Mouse (Mus musculus) kidney, postnatal 25 days (tissue): ENCODE results near the gene Sash1.

Source experiments
- DNase-seq, 2 experiments: peaks; one replicate each; pipeline ENCODE4 v3.0.0; 2021; ENCODE audit warnings: mixed read lengths in 2 of 2

The Sash1 gene

DNA sequence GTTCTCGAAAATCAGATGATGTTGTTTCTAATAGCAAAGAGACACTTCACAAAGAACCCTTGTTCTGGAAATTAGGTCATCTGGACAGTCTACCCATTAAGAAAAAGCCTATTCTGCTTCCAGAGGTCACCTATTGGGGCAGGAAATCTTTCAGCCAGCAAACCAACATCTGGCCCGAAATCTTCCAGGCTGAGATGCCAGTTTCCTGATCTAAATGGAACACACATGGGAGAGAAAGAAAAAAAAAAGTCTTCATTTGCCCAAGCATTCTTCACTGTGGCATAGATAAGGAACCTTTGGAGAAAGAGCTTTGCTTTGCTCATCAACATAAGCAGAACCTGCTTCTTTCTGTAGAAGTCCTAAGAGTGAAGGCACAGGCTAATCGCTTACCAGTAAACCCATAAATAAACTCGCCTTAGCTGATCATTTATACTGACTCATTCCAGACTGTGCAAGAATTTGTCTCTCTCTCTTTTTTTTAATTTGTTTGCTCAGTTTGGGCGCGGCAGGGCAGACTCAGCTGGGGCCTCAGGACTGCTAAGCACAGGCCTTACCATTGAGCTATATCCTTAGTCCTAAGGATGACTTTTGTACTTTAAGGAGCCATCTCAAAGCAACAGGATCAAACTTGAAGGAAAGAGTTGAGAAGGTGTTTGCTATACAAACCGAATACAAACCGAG lies 13.1 kb upstream of the Sash1 start:
- DNase-seq: no peak

DNA sequence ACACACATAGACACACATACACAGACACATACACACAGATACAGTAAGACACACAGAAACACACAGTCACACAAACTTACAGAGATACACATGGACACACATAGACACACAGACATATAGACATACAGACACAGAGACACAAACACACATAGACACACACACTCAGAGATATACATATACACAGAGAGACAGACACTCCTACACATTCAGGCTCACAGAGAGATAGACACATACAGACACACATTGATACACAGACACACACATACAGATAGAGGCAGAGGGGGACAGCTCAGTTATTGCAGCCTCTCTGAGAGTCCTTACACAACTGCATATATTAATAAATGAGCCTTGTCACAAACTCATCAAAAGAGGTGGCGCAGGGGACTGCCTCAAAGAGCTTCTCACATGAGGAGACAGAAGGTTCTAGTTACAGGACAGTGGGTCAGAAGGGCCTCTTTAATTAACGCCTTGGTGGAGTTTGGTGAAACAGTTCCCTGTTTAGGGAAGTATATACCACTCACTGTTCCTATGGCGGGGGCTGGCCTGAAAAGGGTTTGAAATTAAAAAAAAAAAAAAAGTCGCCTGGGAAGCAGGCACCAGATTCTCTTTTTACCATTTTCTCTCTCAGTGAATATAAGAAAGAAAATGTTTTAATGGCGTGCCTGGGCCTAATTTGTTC lies 12.4 kb upstream of the Sash1 start:
- DNase-seq: no peak

DNA sequence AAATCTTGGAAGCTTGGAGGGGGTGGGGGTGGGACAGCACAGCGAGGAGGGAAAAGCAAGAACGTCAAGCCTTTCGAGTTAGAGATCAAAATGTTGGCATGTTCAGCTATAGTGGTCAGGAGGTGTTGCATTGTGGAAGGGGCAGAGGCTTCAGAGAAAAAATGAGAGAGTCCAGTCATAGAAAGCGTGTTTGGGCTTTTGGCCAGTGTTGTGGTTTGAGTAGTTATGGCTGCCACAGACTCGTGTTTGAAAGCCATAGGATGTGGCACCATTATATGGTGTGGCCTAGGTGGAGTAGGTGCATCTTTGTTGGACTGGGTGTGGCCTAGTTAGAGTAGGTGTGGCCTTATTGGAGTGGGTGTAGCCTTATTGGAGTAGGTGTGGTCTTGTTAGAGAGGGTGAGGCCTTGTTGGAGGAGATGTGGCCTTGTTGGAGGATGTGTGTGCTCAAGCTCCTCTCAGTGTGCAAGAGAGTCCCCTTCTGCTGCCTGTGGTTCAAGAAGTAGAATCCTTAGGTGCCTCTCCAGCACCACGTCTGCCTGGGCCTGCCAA lies 9.2 kb upstream of the Sash1 start:
- no peak for DNase-seq

DNA sequence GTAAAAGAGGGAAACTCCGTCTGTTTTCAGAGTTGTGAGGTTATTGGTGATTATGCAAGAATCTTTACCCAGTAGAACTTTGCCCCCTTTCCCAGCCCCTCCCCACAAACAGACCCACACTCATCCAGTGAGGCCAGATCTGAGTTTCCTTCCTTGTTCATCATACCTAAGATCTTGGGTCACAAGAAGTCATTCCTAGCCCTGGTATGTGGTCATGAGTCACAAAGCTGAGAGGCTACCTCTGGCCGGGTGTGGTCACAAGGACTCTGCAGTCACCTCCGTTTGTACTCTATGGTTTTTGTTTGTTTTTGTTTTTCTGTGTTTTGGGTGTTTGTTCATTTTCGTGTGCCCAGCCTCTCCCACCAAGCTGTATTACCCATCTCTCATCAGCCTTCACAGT lies 4.6 kb upstream of the Sash1 start:
- no peak for DNase-seq

DNA sequence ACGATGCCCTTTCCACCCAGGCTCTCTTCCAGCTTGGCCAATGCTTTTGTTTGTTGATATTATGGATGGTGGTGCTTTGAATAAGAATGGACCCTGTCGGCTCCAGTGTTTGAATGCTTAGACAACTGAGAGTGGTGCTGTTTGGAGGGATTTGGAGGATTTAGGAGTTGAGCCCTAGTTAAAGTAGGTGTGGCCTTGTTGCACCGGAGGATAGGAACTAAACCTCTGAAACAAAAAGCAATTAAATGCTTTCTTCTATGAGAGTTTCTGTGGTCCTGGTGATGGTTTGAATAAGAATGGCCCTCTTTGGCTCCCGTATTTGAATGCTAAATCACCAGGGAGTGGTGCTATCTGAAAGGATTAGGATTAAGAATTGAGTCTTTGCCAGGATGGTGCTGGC lies 3.5 kb upstream of the Sash1 start:
- no peak for DNase-seq

DNA sequence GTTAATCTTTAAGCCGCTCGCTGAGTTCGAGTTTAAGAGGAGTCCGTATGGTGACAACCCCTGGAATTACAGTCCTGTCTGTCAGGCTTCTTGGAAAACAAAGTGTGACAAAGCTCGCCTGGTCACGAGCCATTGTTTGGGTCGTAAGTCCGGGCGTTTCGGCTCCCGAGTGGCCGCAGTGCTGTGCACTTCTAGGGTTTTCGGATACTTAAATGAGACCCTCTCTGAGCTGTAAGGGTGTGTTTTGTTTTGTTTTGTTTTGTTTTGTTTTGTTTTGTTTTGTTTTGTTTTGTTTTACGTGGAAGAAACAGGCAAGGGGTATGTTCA lies 621 bp upstream of the Sash1 start:
- DNase-seq: no peak

DNA sequence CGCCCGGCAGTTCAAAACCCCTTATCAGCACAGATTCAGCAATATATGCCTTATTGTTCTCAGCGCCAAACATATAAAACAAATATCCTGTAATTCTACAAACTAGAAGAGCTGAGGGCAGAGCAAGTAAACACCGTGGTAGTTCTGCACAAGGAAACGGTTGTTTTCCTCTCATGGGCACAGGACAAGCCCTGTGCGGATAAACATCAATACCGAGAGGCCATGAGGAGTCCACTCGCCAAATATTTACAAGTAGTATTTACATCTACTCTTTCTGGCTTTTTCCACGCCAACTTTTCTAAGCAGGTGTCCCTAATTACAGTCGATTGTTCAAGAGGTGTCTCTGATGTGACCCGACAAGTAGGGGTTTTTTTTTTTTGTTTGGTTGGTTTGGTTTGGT lies 669 bp downstream of the Sash1 start:
- DNase-seq: no peak

DNA sequence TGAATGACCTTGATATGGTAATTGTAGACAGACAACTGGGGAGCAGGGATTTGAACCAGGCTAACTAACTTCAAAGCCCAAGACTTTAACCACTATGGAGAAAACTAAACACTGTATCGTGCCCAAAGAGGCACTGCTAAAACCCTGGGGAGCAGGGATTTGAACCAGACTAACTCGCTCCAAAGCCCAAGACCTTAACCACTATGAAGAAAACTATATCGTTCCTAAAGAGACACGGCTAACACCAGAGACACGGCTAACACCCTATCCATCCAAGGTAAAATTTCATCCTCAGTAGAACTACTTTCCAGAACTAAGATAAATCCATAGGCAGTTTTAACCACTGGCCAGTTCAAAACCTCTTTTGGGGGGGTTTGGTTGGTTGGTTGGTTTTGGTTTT lies 1.3 kb downstream of the Sash1 start:
- DNase-seq: no peak

DNA sequence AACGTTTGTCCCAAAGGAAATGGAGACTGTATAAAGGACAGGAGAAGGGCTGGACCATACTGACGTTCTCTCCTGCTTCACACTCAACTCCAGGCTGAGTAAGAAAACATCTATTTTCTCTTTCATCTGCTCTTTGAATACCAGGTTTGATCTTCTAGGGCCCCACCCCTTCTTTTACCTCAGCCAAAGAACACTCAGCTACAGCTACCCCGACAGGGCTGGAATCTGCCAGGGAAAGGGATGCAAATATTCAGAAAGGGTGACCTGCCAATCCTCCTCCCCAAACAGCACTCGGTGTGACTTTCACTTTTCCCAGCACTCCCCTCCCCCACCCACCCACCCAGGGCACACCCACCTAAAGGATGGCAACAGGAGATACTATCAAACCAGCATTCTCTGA lies 2.2 kb downstream of the Sash1 start:
- DNase-seq: no peak

DNA sequence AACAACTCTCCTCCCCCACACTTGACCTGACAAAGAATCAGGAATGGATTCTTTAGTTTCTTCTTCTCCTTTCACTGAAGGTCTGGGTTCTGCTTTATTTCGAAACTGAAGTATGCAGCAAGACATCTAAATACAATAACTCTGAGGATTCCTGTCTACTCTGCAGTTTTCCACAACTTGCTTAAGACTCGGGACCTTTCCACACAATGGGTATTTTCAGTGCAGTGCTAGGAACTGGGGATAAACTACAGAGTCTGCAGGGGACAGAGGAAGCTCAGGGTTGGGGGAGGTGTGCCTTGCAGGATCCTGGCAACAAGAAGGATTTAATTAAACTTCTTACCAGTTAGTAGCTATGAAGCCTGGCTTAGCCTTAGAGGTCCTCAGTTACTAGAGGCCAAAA lies 4.1 kb downstream of the Sash1 start:
- DNase-seq: no peak

DNA sequence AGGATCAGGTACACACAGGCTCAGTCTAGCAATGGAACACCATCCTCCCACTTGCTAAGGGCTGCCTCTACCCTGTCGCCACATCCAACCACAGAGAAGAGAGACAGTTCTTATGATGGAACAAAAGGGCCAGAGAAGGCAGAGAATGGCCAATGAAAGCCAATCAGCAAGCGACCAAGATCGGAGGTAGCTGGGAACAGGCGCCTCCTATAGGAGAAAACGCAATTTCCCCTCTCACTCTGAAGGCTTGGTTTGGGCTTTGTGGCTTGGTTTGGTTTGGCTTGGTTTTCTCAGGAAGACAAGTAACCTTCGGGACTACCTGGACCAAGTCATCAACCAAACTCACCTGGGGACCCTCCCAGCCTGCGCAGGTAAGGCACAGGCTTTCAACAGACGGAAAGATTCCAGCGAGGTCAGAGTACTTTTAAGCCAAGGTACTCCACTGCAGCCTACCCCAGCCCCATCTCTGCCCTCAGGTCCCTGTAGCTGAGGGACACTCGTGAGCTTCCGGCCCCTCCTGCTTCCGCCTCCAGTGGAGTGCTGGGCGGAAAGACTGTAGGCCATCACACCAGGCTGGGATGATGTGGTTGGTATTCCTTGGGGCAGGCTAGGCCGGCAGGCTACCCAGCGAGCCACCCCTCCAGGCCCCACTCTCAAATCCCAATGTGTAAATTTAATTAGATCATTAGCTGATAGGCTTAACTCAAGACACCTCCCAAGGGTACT lies 4.8 kb downstream of the Sash1 start:
- peak in 1 of 2 experiments; percentile 48 for DNase-seq

DNA sequence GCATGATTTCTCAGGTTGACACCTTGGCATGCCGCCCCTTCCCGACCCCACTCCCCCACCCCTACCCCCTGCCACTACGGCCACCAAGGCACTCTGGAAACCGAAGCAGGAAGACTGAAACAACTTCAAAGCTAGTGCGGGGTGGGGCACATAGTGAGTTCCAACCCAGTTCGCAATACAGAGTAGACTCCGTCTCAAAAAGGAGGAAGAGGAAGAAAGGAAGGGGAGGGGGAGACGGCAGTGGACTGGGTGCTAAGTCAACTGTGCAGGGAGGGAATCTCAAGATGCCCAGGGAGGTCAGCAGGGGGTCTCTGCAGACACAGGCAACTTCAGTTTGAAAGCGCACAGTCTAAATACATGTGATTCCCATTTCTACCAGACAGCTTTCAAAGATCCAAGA lies 7.0 kb downstream of the Sash1 start:
- DNase-seq: no peak

DNA sequence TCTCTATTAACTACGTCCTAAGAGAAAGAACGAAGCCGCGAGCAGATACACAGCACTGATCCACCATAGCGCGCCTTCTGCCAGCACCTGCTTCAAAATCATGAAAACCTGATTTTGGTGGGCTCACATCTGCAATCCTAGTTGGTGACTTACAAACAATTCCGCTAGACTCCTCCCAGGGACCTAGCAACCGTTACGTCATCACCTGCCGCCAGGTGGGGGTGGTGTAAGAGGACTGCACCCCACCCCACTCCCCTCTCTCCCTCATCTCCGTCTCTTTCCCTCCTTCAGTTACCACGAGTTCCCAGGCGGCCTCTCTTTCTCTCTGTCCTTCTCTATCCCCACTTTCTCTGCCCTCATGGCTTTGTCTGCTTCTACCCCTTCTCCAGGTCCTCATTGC lies 7.5 kb downstream of the Sash1 start:
- no peak for DNase-seq

DNA sequence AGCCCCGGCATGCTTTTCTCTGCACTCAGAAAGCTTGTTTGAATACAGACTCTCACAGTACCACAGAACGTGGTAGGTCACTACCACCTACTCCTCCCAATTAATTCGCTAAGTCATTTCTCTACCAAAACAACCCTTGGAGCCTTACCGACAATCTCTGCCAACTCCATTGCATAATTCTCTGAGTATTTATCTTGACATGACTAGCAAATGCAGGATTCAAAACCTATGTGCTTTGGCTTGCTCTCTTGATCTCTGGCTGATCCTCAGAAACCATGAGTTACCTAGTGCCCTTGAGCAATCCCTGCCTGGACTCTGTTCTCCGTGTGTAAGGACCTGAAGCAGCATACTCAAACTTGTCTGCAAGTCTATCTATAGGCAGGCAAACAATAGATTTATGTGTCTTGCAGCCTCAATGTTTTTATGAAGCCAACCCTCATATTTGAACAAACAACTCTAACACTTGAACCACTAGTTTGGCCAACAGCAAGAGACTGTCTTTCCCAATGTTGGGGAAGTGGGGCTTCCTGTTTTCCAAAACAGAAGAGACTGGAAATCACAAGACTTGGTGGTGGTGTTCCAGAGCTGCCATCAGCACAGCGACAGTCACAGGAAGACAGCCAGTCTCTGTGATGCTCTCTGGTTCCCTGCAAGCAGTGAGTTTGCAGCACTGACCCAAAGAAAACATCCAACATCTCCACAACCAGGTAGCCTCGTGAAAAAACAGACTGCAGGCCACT lies 12.1 kb downstream of the Sash1 start:
- peak; percentile 33 to 52 for DNase-seq

DNA sequence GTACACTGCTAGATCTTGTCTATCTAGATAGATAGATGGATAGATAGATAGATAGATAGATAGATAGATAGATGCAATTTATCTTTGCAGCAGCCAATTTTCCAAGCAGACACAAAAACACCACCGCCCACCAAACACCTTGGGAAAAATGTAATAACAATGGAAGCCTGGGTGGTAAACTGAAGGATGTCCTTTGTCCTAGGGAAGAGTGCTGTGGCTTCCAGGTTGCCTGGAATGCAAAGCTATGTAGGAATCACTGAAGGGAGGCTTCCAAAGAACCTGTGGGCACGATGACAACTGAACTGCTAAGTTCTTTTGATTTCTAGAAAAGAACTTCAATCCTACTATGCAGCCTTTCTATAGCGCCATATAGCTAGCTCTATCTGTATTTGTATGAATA lies 13.1 kb downstream of the Sash1 start:
- DNase-seq: no peak

DNA sequence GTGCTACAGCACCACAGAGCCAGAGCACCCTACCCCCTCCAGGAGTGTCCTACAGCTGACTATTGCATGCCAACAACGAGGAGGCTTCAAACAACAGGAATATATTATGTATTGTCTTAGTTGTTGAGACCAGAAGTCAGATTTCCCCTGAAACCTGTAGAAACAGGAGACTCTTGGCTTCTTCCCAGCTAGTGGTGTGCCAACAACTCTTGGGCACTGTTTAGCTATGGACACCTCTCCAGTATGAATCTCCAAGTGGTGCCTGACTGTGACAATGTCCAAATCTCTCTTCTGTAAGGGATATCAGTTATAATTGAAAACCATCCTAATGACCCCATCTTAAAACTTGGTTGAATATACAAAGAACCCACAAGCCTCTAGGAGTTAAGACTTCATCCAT lies 13.9 kb downstream of the Sash1 start:
- no peak for DNase-seq

DNA sequence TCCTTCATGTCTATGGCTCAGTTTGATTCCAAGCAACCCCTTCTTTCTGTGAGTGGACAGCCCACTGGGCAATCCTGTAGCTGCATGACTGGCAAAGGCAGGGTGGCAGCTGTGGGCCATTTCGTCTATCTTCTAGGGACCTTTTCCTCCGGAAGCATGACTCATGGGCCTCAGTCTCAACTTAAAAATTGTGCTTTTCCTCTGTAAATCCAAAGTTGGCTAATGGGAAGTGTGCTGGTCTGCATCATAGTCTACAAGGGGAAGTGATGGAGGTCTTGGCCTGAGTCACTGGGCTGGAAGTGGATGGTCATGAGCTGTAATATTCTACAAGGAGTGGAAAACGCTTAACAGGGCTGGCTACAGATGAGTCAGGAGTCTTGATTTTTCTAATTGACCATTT lies 15.5 kb downstream of the Sash1 start:
- peak; percentile 25 to 45 for DNase-seq

DNA sequence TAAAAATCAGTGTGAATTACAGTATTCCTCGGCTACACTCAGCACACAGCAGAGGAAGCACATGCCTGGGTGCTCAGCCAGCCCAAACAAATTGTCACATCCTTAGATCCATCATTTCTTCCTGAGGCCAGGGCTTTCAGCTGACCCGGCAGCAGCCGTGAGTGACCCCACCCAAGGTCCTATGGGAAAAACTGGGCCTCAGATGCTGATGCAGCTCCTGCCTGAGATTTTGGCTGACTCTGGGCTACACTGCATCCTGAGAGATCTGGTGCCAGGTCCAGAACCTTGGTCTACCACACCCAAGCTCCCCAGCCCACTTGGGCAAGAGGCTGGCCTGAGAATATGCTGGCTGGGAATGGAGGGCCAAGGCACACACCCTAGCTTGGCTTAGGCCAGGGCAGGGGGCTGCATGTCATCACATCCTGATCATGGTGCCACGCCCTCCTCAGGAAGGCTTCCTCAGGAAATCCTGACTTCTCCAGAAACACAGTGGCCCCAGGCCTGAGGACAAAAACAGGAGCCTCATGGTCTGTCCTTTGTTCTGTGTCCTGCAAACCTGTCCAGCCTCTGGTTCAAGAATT lies 19.7 kb downstream of the Sash1 start:
- peak; percentile 78 to 91 for DNase-seq

DNA sequence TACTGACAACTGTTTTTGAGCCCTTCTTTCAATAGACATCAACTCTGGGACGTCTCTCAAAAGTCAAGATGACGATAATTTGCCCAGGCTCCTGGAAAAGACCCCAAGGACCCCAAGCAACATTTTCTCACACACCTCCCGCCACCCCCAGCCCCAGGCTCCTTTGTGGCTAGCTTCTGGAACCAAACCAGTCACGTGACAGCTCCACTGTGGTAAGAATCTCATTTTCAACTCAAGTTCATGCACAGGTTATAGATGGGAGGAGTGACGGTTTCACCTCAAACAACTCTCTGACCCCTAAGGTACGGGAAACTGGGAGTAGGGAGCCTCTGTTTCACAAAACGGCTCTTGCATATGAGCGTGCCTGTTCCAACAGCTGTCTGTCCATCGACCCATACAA lies 25.2 kb downstream of the Sash1 start:
- DNase-seq: no peak

DNA sequence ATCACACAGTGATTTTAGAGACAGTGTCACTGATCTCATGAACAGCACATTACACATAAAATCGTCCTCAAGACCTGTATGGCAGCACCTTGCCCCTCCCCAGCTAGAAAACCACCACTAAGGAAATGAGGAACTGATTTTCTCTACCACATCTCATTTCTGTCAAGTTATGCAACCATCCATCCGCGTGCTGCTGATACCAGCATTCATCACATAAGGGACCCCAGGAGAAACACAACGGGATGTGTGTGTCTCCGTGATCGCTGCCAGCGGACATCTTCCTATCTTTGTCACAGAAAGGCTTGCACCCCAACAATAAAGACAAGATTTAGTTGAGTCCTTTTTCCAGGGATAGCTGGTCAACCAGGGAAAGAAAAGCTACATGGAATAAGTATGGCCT lies 27.2 kb downstream of the Sash1 start:
- no peak for DNase-seq

DNA sequence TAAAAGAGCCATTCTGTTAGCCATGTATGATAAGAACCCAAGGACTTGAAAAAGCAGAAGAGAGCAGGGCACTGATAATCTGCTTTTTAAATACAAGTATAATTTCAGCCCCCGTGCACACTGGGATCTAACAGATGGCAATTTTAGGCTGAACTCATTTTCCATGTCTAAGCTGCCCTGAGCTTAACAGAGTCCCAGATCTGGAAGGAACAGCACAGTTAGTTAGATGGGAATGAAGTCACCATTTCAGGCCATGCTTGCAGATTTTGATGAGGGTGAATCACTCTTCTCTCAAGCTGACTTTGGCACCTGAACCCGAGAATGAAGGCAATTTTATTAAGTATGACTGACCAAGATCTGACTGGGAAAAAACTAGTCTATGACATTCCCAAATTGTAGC lies 28.9 kb downstream of the Sash1 start:
- no peak for DNase-seq

DNA sequence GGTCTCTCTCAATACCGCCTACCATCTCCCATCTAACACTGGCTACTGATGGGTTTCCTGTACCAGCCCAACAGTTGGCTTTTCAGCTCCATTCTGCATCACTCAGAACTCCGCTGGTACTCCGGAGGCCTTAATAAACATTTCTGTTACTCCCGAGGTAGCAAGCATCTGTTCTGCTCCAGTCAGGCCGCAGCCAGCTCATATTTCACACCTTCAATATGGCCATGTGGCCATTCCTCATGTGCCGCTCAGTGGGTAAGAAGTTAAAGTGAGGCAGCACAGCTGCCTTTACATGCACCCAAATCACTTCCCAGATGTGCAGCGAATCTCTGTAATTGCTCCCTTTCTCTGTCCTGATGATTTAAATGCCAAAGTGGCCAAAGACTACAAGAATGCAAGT lies 32.5 kb downstream of the Sash1 start:
- DNase-seq: no peak

DNA sequence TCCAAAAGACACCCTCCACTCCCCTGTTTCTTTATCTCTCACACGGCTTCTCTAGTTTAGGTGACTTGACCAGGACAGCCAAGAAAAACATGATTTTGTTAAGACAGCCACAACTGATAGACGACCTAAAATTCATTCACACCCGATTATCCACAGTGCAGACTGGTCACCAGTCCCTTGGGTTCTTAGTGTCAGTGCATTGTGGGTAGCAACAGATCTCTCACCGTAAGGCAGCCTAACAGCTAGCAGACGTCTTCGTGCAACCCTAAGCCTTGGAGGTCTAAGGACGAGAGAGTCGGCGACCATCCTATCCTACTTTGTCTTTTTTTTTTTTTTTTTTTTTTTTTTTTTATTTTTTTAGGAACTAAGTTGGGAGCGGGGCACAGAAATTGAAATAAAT lies 34.2 kb downstream of the Sash1 start:
- DNase-seq: no peak
